Mouse (Mus musculus): ENCODE measurements around the gene Klk9. TPM values are rescaled to one million over a fixed set of nuclear protein-coding genes. Genes with fewer than 3 reads are reported as not detected.

The Klk9 gene
- polyA plus RNA-seq (2012; rRNA removed), result not detected in 2 replicates

GRCm38 (mm10) chr7:43791591-43791990 lies at the start of gene Klk9:
TSS of gene Klk9 (plus strand) at chr7:43791891.
- no peak for DNase-seq (ENCODE audit: low read depth)

DNA sequence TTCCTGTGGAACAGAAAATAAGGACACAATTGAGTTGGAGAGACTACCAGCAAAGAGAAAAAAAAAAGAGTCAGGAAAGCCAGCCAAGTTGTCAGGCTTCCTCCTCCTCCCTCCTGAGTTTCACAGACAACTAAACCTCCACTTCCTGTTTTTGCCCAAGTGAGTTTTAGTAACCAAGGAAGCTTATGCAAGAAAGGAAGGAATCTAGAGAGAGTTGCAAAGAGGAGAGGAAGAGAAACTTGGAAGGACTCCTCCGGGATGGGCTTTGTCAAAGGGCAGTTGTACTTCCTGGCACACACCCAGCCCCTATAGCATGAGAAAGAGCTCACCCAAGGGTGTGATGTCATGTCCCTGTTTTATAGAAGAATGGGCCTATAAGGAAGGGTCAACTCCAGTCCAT lies 43.9 kb upstream of the Klk9 start:
- no peak for DNase-seq (ENCODE audit: low read depth)

DNA sequence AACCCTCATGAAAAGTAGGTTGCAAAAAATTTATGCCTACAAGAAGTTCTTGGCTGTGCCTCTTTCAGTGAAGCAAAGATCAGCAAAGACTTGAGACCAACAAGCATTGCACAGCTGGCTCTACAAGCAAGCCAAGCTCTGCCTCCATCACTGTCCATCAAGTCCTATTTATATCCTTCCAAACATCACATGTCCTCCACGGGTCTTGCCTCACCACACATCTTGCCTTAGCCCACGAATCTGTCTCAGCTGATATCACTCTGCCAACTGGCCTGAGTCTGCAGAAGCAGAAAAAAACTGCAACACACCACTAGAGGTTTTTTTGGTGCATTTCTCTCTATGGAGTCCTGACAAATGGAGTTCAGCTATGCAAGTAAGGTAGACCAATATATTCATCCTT lies 38.9 kb upstream of the Klk9 start:
- DNase-seq (ENCODE audit: low read depth), result no peak

GRCm38 (mm10) chr7:43766484-43766883 lies 25.2 kb upstream of the Klk9 start:
- DNase-seq (ENCODE audit: low read depth), result no peak

- DNase-seq (ENCODE audit: low read depth), result no peak
These were observed 23.1 kb upstream of the Klk9 start, which contains the start of gene Klk12 for GRCm38 (mm10) chr7:43768597-43768996. TSS of gene Klk12 (plus strand) at chr7:43768897.

DNA sequence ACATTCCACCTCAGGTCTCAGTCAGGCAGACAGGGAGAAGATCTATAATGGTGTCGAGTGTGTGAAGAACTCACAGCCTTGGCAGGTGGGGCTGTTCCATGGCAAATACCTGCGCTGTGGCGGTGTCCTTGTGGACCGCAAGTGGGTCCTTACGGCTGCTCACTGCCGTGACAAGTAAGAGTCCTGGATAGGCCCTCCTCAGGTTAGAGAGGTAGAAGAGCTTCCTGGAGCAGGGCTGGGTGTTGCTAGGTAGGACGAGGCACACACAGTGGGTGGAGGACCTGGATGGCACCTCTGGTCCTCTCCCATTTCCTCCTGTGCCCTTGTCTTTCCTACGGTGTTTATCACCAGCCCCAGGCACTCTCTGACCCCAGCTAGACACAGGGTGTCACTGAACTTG lies 22.1 kb upstream of the Klk9 start:
- no peak for DNase-seq (ENCODE audit: low read depth)

DNA sequence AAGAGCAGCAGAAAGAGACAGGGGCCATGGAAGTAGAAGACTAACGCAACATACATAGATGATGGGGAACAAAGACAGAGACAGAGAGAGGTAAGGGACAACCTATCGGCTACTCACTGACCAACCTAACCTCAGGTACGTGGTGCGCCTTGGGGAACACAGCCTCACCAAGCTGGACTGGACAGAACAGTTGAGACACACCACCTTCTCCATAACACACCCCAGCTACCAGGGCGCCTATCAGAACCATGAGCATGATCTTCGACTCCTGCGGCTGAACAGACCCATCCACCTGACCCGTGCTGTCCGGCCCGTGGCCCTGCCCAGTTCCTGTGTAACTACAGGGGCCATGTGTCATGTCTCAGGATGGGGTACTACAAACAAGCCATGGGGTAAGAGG lies 21.0 kb upstream of the Klk9 start:
- no peak for DNase-seq (ENCODE audit: low read depth)

GRCm38 (mm10) chr7:43771916-43772315 lies 19.8 kb upstream of the Klk9 start:
- no peak for DNase-seq (ENCODE audit: low read depth)

- DNase-seq (ENCODE audit: low read depth), result no peak
These were observed 18.8 kb upstream of the Klk9 start for GRCm38 (mm10) chr7:43772901-43773300.

DNA sequence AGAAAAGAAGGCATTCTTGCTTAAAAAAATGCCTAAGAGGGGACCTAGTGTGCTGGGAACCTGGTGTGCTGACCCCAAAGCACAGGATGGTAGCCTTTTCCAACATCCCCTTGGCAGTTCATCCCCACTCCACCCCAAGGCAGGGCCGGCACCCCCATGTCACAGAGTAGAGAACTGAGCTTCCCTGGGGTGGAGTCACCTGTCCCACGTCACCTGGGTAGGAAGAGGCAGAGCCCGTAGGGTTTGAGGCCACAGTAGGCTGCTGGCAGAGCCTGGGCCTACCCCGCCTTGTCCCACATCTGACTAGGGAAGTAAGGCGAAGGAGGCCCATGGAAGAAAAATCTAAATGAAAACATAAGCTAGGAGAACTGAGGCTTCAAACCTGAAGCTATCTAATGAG lies 17.3 kb upstream of the Klk9 start, which contains the start of gene Klk11:
Klk11 (plus strand) TSS at position 241 of the 400 bp plus-strand sequence.
- no peak for DNase-seq (ENCODE audit: low read depth)

DNA sequence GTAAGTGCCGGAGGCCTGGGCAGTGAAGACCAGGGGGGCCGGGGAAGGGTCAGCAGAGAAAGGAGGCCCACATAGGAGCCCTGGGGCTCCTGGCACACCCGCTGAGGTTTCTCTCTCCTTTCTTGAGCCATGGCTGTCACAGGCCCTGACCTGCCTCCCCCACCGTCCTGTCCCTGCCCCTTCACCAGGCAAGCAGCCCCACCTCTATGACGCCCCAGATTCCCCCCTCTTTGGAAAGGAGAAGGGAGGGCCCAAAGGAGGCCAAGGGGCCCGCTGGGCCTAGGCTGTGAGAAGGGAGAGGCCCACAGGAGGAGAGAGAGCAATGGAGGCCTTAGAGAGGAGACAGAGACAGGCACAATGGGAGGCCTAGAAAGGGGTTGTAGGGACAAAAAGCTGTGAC lies 16.9 kb upstream of the Klk9 start:
- DNase-seq (ENCODE audit: low read depth), result no peak

- no peak for DNase-seq (ENCODE audit: low read depth)
These were observed 16.2 kb upstream of the Klk9 start for GRCm38 (mm10) chr7:43775311-43776057.

GRCm38 (mm10) chr7:43776506-43776905 lies 15.2 kb upstream of the Klk9 start:
- DNase-seq (ENCODE audit: low read depth), result no peak

DNA sequence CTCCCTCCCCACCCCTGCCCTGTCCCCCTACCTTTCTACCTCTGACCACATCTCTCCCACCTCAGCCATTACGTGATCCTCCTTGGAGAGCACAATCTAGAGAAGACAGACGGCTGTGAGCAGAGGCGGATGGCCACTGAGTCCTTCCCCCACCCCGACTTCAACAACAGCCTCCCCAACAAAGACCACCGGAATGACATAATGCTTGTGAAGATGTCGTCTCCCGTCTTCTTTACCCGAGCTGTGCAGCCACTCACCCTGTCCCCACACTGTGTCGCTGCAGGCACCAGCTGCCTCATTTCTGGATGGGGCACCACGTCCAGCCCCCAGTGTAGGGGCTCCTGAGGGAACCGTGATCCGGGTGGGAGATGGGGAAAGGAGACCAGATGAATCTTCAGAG lies 14.3 kb upstream of the Klk9 start:
- no peak for DNase-seq (ENCODE audit: low read depth)

GRCm38 (mm10) chr7:43778176-43778970 lies 13.3 kb upstream of the Klk9 start:
- no peak for DNase-seq (ENCODE audit: low read depth)

GRCm38 (mm10) chr7:43780241-43780640 lies 11.4 kb upstream of the Klk9 start:
- DNase-seq (ENCODE audit: low read depth), result no peak

GRCm38 (mm10) chr7:43780746-43781145 lies 10.9 kb upstream of the Klk9 start, which contains the start of gene Klk10:
TSS of gene Klk10 (plus strand) at chr7:43781035.
- DNase-seq (ENCODE audit: low read depth), result no peak

- DNase-seq (ENCODE audit: low read depth), result no peak
These were observed 10.2 kb upstream of the Klk9 start for GRCm38 (mm10) chr7:43781541-43781940.

DNA sequence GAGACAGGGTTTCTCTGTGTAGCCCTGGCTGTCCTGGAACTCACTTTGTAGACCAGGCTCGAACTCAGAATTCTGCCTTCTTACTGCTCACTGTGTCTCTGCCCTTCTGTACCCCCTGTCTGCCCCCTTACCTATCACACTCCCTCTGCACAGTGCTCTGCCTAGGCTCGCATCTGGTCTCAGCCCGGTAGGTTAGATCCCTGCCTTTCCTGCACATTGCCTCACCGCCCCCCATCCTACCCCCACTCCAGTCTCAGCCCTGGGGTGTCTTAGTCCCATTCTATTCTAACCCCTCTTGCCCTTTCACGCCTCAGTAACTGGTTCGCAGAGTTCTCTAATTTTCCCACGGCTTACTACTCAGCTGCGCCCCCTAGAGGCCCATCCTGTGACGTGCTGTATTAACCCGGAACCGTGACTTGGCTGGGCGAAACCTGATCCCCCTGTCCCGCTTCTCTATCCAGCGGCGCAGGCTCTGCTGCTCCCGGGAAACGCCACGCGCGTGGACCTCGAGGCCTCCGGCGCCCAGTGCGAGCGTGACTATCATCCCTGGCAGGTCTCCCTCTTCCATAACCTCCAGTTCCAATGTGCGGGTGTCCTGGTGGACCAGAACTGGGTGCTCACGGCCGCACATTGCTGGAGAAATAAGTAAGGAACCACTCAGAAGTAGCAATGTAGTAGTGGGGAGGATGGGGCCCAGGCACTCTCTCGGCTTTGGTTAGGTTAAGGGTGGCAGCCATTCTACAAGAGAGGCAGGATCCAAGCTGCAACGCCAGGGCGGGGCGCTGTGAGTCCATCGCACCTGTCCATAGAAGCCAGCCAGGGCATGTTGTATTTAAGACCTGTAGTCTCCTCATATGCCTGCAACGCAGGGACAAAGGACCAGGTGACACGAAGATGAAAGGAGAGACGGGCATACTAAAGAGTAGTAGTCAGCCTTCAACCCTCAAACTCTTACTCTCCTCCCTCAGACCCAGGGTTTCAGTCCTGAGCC lies 9.1 kb upstream of the Klk9 start:
- DNase-seq (ENCODE audit: low read depth), result no peak

- no peak for DNase-seq (ENCODE audit: low read depth)
These were observed 6.4 kb upstream of the Klk9 start for GRCm38 (mm10) chr7:43785286-43785685.

GRCm38 (mm10) chr7:43788096-43788495 lies 3.6 kb upstream of the Klk9 start:
- DNase-seq (ENCODE audit: low read depth), result no peak

DNA sequence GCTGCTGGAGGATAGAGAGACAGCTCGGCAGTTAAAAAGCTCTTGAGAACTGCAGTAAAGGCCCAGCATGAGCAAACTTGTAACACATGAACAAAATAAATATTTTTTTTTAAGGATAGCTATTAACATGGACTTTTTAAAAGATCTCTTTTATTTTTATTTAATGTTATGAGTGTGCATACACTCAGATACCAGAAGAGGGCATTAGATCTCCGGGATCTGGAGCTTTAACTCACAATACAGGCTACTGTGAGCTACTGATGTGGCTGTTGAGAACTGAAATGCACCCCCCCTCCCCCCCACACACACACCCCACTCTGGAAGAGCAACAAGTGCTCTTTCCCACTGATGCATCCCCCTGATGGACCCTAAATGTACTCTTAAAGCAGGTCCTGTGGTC lies 2.4 kb upstream of the Klk9 start:
- no peak for DNase-seq (ENCODE audit: low read depth)
